Mouse (Mus musculus): ENCODE measurements around the gene Fam118b.

- TF ChIP-seq SIN3A (IDR thresholded peaks at IDR 0.05; ENCODE audit: low read length), result no peak
- TF ChIP-seq USF2 (conservative IDR thresholded peaks at IDR 0.05; ENCODE audit: low read depth, low read length), result no peak
These were observed 5.2 kb downstream of the Fam118b start for GRCm38 (mm10) chr9:35262418-35262817.

All from CH12.LX (cell line).